ENCODE assay signal across 8 mouse cellular contexts in the genomic region with DNA sequence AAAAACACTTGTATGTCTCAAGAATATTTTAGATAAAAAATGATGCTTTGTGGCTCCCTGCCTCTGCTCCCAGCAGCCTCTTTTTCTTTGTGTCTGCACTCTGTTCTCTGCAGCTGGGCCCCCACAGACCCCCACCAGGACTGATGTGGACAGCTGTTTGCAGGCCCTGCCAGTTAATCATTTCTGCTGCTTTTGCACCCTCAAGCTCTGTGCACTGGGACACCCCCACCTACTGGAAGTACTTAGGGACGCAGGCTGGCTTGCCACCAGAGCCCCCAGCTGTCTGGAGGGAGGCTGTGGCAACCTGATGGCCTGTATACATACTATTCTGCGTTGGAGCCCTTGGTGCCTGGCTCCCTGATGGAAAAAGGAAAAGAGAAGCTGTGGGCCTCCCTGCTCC. TPM values are rescaled to one million over a fixed set of nuclear protein-coding genes. Genes with fewer than 3 reads are reported as not detected.
DNase-seq lines count a peak whose midpoint lies in the region; ATAC-seq and TF ChIP-seq lines count a peak whose summit lies in the region.

No protein-coding gene starts in this region.

- no peaks in the 10 kb centered on the region for H3K36me3 ChIP-seq in ES-Bruce4 (ENCODE audit: control insufficient read depth, insufficient read depth, low read length, poor library complexity, severe bottlenecking)
- H3K36me3 ChIP-seq in forebrain, embryonic 16.5 days (ENCODE audit: control insufficient read depth, insufficient read depth), result no peaks in the 10 kb centered on the region
- no peaks in the 10 kb centered on the region for H3K36me3 ChIP-seq in intestine, embryonic 16.5 days (ENCODE audit: control insufficient read depth, insufficient read depth, low read length)

- H3K27me3 ChIP-seq in ES-Bruce4 (ENCODE audit: control insufficient read depth, insufficient read depth, low read length, poor library complexity, severe bottlenecking), result no peaks in the 10 kb centered on the region
- no peaks in the 10 kb centered on the region for H3K27me3 ChIP-seq in forebrain, embryonic 16.5 days (replicated peaks; ENCODE audit: control insufficient read depth, insufficient read depth, low read length)
- H3K27me3 ChIP-seq in intestine, embryonic 16.5 days (replicated peaks; ENCODE audit: control insufficient read depth, insufficient read depth, low read length), result no peaks in the 10 kb centered on the region

- H3K4me3 ChIP-seq in ES-Bruce4 (ENCODE audit: low read depth, low read length), result no peak overlapping the region
- no peak overlapping the region for H3K4me3 ChIP-seq in forebrain, embryonic 16.5 days (replicated peaks; ENCODE audit: low read length)
- no peak overlapping the region for H3K4me3 ChIP-seq in intestine, embryonic 16.5 days (ENCODE audit: low read length)

- TF ChIP-seq CTCF in ES-Bruce4 (IDR thresholded peaks at IDR 0.05; ENCODE audit: low read depth, low read length), result peak; percentile 46

- H3K4me2 ChIP-seq in forebrain, embryonic 16.5 days (ENCODE audit: low read length), result no peak overlapping the region
- H3K4me2 ChIP-seq in intestine, embryonic 16.5 days (ENCODE audit: low read depth, low read length), result no peak overlapping the region

- no peak overlapping the region for H3K27ac ChIP-seq in ES-Bruce4 (ENCODE audit: insufficient read depth, low read length)
- no peak overlapping the region for H3K27ac ChIP-seq in forebrain, embryonic 16.5 days (ENCODE audit: low read length)
- H3K27ac ChIP-seq in intestine, embryonic 16.5 days (ENCODE audit: low read length), result peak overlapping the region; percentile 48

- no peak for TF ChIP-seq POLR2A in ES-Bruce4 (IDR thresholded peaks at IDR 0.05; ENCODE audit: insufficient read depth, low read length)

- WGBS in forebrain, embryonic 16.5 days, result 11% methylated on average over 2 of the region's 2 CpGs
- WGBS in intestine, embryonic 16.5 days, result 18% methylated on average over 2 of the region's 2 CpGs

- no peaks in the 10 kb centered on the region for H3K9me3 ChIP-seq in ES-Bruce4 (replicated peaks; ENCODE audit: control insufficient read depth, insufficient read depth, low read length, poor library complexity, severe bottlenecking)
- no peaks in the 10 kb centered on the region for H3K9me3 ChIP-seq in forebrain, embryonic 16.5 days (ENCODE audit: control insufficient read depth, low read length)
- H3K9me3 ChIP-seq in intestine, embryonic 16.5 days (ENCODE audit: control insufficient read depth, low read length), result no peaks in the 10 kb centered on the region

- no peaks in the 10 kb centered on the region for H3K4me1 ChIP-seq in ES-Bruce4 (ENCODE audit: control insufficient read depth, insufficient read depth, low read length)
- peaks cover 50% of the 10 kb centered on the region for H3K4me1 ChIP-seq in forebrain, embryonic 16.5 days (replicated peaks; ENCODE audit: control insufficient read depth, insufficient read depth, low read length)
- H3K4me1 ChIP-seq in intestine, embryonic 16.5 days (ENCODE audit: control insufficient read depth, insufficient read depth, low read length), result peaks cover 21% of the 10 kb centered on the region

- H3K9ac ChIP-seq in ES-Bruce4 (ENCODE audit: low read depth, poor library complexity, severe bottlenecking), result no peak overlapping the region
- H3K9ac ChIP-seq in forebrain, embryonic 16.5 days (replicated peaks; ENCODE audit: low read depth, low read length), result no peak overlapping the region
- H3K9ac ChIP-seq in intestine, embryonic 16.5 days (ENCODE audit: low read depth, low read length), result no peak overlapping the region; the same call in 1 of the 2 replicates

- ATAC-seq in forebrain, embryonic 16.5 days, result peak; percentile 47; the same call in 1 of the 2 replicates
- peak; percentile 68 for ATAC-seq in intestine, embryonic 16.5 days

- peak; percentile 36 to 48 for DNase-seq in cerebellum, postnatal 4 days (ENCODE audit: low spot score in 2 of 2)
- DNase-seq in cerebellum, adult 11 months, result no peak
- DNase-seq in neural tube, embryonic 10.5 days (ENCODE audit: extremely low spot score, low spot score), result peak; percentile 71
- no peak for DNase-seq in frontal cortex, adult 2 months (ENCODE audit: extremely low spot score in 1 of 2, low spot score in 1 of 2)
- DNase-seq in layer of hippocampus, postnatal 36 days, result no peak

- no peak for TF ChIP-seq EP300 in ES-Bruce4 (IDR thresholded peaks at IDR 0.05; ENCODE audit: insufficient read depth, low read depth, low read length)

RNA-seq across cellular contexts. Expression of gene Tshz3, which starts 11.3 kb away (rescaled TPM):
- 0.91 and 1.3 TPM in 2 replicates for polyA plus RNA-seq in ES-Bruce4 (2011; ENCODE audit: insufficient read depth, insufficient read length, low read depth, missing spikeins)
- polyA plus RNA-seq in forebrain, embryonic 16.5 days (2015; fragmentation: Nextera tagmentation; extraction: Ambion mirVana), result 29.8 and 38.7 TPM in 2 replicates
- polyA plus RNA-seq in intestine, embryonic 16.5 days (2015; fragmentation: Nextera tagmentation; extraction: Ambion mirVana), result 9.7 and 10.4 TPM in 2 replicates
- polyA plus RNA-seq in frontal cortex, adult 2 months (2012; rRNA removed), result 14.8 and 18.1 TPM in 2 replicates
- 10 to 100 TPM; 12.4 to 12.9 TPM for total RNA-seq in layer of hippocampus, postnatal 36 days (2021)

Comparison
In these comparisons a context has a peak if more than half of its experiments do, and no peak if none do; other contexts are left out.
1. DNase-seq: peak in cerebellum, postnatal 4 days (2 of 2) and neural tube, embryonic 10.5 days (single experiment); none in cerebellum, adult 11 months (single experiment), frontal cortex, adult 2 months (0 of 2) and layer of hippocampus, postnatal 36 days (0 of 2).